ENCODE assay signal across 8 mouse cellular contexts in the genomic region with DNA sequence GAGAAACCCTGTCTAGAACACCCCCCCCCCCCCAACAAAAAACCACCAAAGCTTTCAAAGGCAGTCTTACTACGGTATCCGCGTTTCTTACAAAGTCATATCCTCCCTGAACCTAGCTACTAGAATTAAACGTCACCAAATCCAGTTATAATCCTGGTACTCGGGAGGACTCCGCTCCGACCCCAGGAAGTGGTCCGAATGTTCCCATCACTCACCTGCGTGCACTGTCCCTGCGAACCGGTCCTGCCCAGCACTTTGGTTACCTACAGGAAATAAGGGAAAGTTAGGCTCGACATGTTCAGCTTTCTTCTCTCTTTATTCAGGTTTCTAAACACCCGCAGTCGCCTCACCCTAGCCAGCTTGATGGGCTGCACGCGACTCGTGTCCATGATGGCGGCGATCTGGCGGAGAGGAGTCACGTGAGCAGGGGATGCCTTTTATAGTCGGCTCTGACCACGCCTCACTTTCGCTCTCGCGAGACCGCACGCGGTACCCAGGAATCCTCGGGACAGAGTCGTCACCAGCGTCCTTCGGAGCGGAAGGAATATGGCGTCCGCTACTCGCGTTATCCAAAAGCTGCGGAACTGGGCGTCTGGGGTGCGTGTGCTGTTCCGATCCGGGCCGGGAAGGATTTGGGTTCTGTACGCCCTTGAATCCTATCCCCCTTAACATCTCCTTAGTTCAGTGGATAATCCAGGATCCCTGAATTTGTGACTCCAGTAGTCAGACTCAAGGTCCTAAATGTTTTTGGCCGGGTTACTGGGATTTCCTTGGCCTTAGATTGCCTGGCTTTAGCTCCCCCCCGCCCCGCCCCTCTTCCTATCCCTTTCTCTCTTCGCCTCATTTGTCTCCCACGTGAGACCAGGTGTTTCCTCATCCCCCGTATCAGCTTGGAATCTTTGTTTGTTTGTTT. TPM values are rescaled to one million over a fixed set of nuclear protein-coding genes. Genes with fewer than 3 reads are reported as not detected.
A peak's percentile ranks its signal among the peaks of the same experiment; 100 is the strongest.
DNase-seq lines count a peak whose midpoint lies in the region; ATAC-seq lines count a peak whose summit lies in the region.

Gene Rps28, minus strand, starts transcription at position 479 of the 913 bp plus-strand sequence.
Gene Ndufa7, plus strand, starts transcription at position 489 of the 913 bp plus-strand sequence.

- H3K9me3 ChIP-seq in heart, embryonic 14.5 days (ENCODE audit: control insufficient read depth, low read length), result no peaks in the 10 kb centered on the region
- H3K9me3 ChIP-seq in liver, embryonic 13.5 days (replicated peaks), result no peaks in the 10 kb centered on the region
- H3K9me3 ChIP-seq in stomach, embryonic 16.5 days (replicated peaks; ENCODE audit: control insufficient read depth, low read length), result no peaks in the 10 kb centered on the region

- H3K36me3 ChIP-seq in heart, embryonic 14.5 days (ENCODE audit: control insufficient read depth, insufficient read depth, low read length), result peaks cover 58% of the 10 kb centered on the region
- peaks cover 46% of the 10 kb centered on the region for H3K36me3 ChIP-seq in liver, embryonic 13.5 days
- peaks cover 14% of the 10 kb centered on the region for H3K36me3 ChIP-seq in stomach, embryonic 16.5 days (ENCODE audit: control insufficient read depth, insufficient read depth, low read length)

- no peaks in the 10 kb centered on the region for H3K27me3 ChIP-seq in heart, embryonic 14.5 days (ENCODE audit: control insufficient read depth, insufficient read depth, low read length)
- no peaks in the 10 kb centered on the region for H3K27me3 ChIP-seq in liver, embryonic 13.5 days
- no peaks in the 10 kb centered on the region for H3K27me3 ChIP-seq in stomach, embryonic 16.5 days (ENCODE audit: control insufficient read depth, insufficient read depth, low read length)

- under 1% methylated on average over 51 of the region's 51 CpGs for WGBS in heart, embryonic 14.5 days
- under 1% methylated on average over 51 of the region's 51 CpGs for WGBS in liver, embryonic 13.5 days (ENCODE audit: insufficient replicate concordance)
- WGBS in stomach, embryonic 16.5 days, result under 1% methylated on average over 51 of the region's 51 CpGs

- peak within 1 kb of the TSS; percentile 98 for H3K27ac ChIP-seq in brown adipose tissue, adult 24 weeks (replicated peaks; ENCODE audit: low read depth, low read length)
- peak within 1 kb of the TSS; percentile 80 to 90 for H3K27ac ChIP-seq in heart, embryonic 14.5 days (replicated peaks in 1 of 2; ENCODE audit: control insufficient read depth in 1 of 2, insufficient read depth in 1 of 2, low read depth in 2 of 2, low read length in 2 of 2)
- H3K27ac ChIP-seq in liver, embryonic 13.5 days, result peak within 1 kb of the TSS; percentile 85
- peak within 1 kb of the TSS; percentile 90 for H3K27ac ChIP-seq in stomach, embryonic 16.5 days (ENCODE audit: low read length)

- H3K4me3 ChIP-seq in brown adipose tissue, adult 24 weeks (ENCODE audit: insufficient read depth, low read depth, low read length), result peak within 1 kb of the TSS; percentile 85
- H3K4me3 ChIP-seq in heart, embryonic 14.5 days (ENCODE audit: control insufficient read depth in 1 of 2, insufficient read depth in 1 of 2, low read depth in 1 of 2, low read length in 2 of 2), result peak within 1 kb of the TSS; percentile 60 to 62
- H3K4me3 ChIP-seq in liver, embryonic 13.5 days (replicated peaks), result peak within 1 kb of the TSS; percentile 86
- H3K4me3 ChIP-seq in stomach, embryonic 16.5 days (replicated peaks; ENCODE audit: low read length), result peak within 1 kb of the TSS; percentile 83

- H3K9ac ChIP-seq in heart, embryonic 14.5 days (ENCODE audit: low read length), result peak within 1 kb of the TSS; percentile 87
- peak within 1 kb of the TSS; percentile 89 for H3K9ac ChIP-seq in liver, embryonic 13.5 days
- H3K9ac ChIP-seq in stomach, embryonic 16.5 days (ENCODE audit: low read length), result peak within 1 kb of the TSS; percentile 89

- peak within 1 kb of the TSS; percentile 76 for H3K4me2 ChIP-seq in heart, embryonic 14.5 days (ENCODE audit: low read length)
- H3K4me2 ChIP-seq in liver, embryonic 13.5 days, result peak within 1 kb of the TSS; percentile 82
- peak within 1 kb of the TSS; percentile 86 for H3K4me2 ChIP-seq in stomach, embryonic 16.5 days (ENCODE audit: low read depth, low read length)

- peaks cover 11% of the 10 kb centered on the region for H3K4me1 ChIP-seq in brown adipose tissue, adult 24 weeks (ENCODE audit: control insufficient read depth, insufficient read depth, insufficient read length, low read length)
- peaks cover 2 to 29% of the 10 kb centered on the region in 2 experiments; a peak in 3 of 4 replicates for H3K4me1 ChIP-seq in heart, embryonic 14.5 days (ENCODE audit: control insufficient read depth in 2 of 2, insufficient read depth in 2 of 2, low read length in 2 of 2)
- peaks cover 73% of the 10 kb centered on the region for H3K4me1 ChIP-seq in liver, embryonic 13.5 days (replicated peaks)
- peaks cover 28% of the 10 kb centered on the region for H3K4me1 ChIP-seq in stomach, embryonic 16.5 days (ENCODE audit: control insufficient read depth, insufficient read depth, low read length)

- ATAC-seq in heart, embryonic 14.5 days (ENCODE audit: insufficient number of reproducible peaks, insufficient read depth, low FRiP score, low read depth), result peak; percentile 90
- peak; percentile 88 for ATAC-seq in liver, embryonic 13.5 days (ENCODE audit: low read depth)
- ATAC-seq in stomach, embryonic 16.5 days (ENCODE audit: insufficient read depth, low FRiP score), result peak; percentile 94

- DNase-seq in CD4-positive, CD25-positive, alpha-beta regulatory T cell, adult 2 months (ENCODE audit: low read depth, low spot score), result peak; percentile 99
- DNase-seq in fibroblast of lung, adult 2 months (ENCODE audit: low read depth), result peak; percentile 95
- DNase-seq in kidney, postnatal 14 days, result peak; percentile 99
- peak; percentile 98 for DNase-seq in liver, embryonic 13.5 days
- peak; percentile 98 for DNase-seq in neural tube, embryonic 10.5 days (ENCODE audit: extremely low spot score, low spot score)

RNA-seq across cellular contexts. Expression of gene Rps28, which starts in this region (rescaled TPM):
- 587 and 667 TPM in 2 replicates for polyA plus RNA-seq in brown adipose tissue, adult 24 weeks (2012; ENCODE audit: insufficient read depth, insufficient read length, missing spikeins)
- 653 and 768 TPM in 2 replicates for polyA plus RNA-seq in heart, embryonic 14.5 days (2014; fragmentation: Nextera tagmentation; extraction: Ambion mirVana)
- 614 and 696 TPM in 2 replicates for polyA plus RNA-seq in liver, embryonic 13.5 days (2015; fragmentation: Nextera tagmentation; extraction: Ambion mirVana)
- polyA plus RNA-seq in stomach, embryonic 16.5 days (2015; fragmentation: Nextera tagmentation; extraction: Ambion mirVana), result 740 and 935 TPM in 2 replicates

RNA-seq across cellular contexts. Expression of gene Ndufa7, which starts in this region (rescaled TPM):
- polyA plus RNA-seq in brown adipose tissue, adult 24 weeks (2012; ENCODE audit: insufficient read depth, insufficient read length, missing spikeins), result 1,002 and 1,055 TPM in 2 replicates
- 628 and 707 TPM in 2 replicates for polyA plus RNA-seq in heart, embryonic 14.5 days (2014; fragmentation: Nextera tagmentation; extraction: Ambion mirVana)
- 250 and 284 TPM in 2 replicates for polyA plus RNA-seq in liver, embryonic 13.5 days (2015; fragmentation: Nextera tagmentation; extraction: Ambion mirVana)
- polyA plus RNA-seq in stomach, embryonic 16.5 days (2015; fragmentation: Nextera tagmentation; extraction: Ambion mirVana), result 442 and 446 TPM in 2 replicates

Comparison
In these comparisons a context has a peak if more than half of its experiments do, and no peak if none do; other contexts are left out.
1. Peak in every context shown above with its lines: DNase-seq, ATAC-seq, H3K4me3 ChIP-seq and H3K27ac ChIP-seq.